Mouse (Mus musculus) heart, embryonic 14.5 days (tissue): ENCODE results near the gene Mettl27. TPM values are rescaled to one million over a fixed set of nuclear protein-coding genes. Genes with fewer than 3 reads are reported as not detected.

ENCODE experiments used
- ATAC-seq: fragments of 200-750 bp; cut with Nextera tagmentation; 2 replicates; pipeline ENCODE4 v1.8.0; 2017; ENCODE audit warnings: low read depth, moderate TSS enrichment; ENCODE audit not compliant: insufficient number of reproducible peaks, insufficient read depth, low FRiP score
- H3K27ac ChIP-seq, 2 experiments: fragments of 200-500 bp in 1 of 2; fragments of 300-500 bp in 1 of 2; sonication (generic) in 1 of 2; replicated peaks in 1 of 2; 2 replicates each; pipeline ENCODE4 v1.5.1; 2012 to 2014; ENCODE audit warnings: low read depth in 2 of 2, low read length in 2 of 2, control low read depth in 1 of 2, mild to moderate bottlenecking in 1 of 2, mixed read lengths in 1 of 2; ENCODE audit not compliant: control insufficient read depth in 1 of 2, insufficient read depth in 1 of 2
- H3K27me3 ChIP-seq: fragments of 300-500 bp; sonication (generic); 2 replicates; pipeline ENCODE4 v1.6.1; 2014; ENCODE audit warnings: mild to moderate bottlenecking, low read length, control low read depth; ENCODE audit not compliant: control insufficient read depth, insufficient read depth
- H3K36me3 ChIP-seq: fragments of 300-500 bp; sonication (generic); 2 replicates; pipeline ENCODE4 v1.6.1; 2014; ENCODE audit warnings: mild to moderate bottlenecking, control low read depth, low read length, mixed read lengths; ENCODE audit not compliant: control insufficient read depth, insufficient read depth
- H3K4me1 ChIP-seq, 2 experiments: fragments of 200-500 bp in 1 of 2; fragments of 300-500 bp in 1 of 2; sonication (generic) in 1 of 2; 2 replicates each; pipeline ENCODE4 v1.6.1; 2012 to 2014; ENCODE audit warnings: low read length in 2 of 2, control low read depth in 1 of 2, mixed read lengths in 1 of 2; ENCODE audit not compliant: control insufficient read depth in 2 of 2, insufficient read depth in 2 of 2
- H3K4me2 ChIP-seq: fragments of 300-500 bp; sonication (generic); 2 replicates; pipeline ENCODE4 v1.6.1; 2014; ENCODE audit warnings: mild to moderate bottlenecking, low read length
- H3K4me3 ChIP-seq, 2 experiments: fragments of 200-500 bp in 1 of 2; fragments of 300-500 bp in 1 of 2; sonication (generic) in 1 of 2; 2 replicates each; pipeline ENCODE4 v1.5.1; 2012 to 2014; ENCODE audit warnings: low read length in 2 of 2, mild to moderate bottlenecking in 2 of 2, control low read depth in 1 of 2, low read depth in 1 of 2, moderate library complexity in 1 of 2; ENCODE audit not compliant: control insufficient read depth in 1 of 2, insufficient read depth in 1 of 2
- H3K9ac ChIP-seq: fragments of 300-500 bp; sonication (generic); 2 replicates; pipeline ENCODE4 v1.6.1; 2014; ENCODE audit warnings: mild to moderate bottlenecking, low read length
- H3K9me3 ChIP-seq: fragments of 300-500 bp; sonication (generic); 2 replicates; pipeline ENCODE4 v1.6.1; 2016; ENCODE audit warnings: low read length, control low read depth; ENCODE audit not compliant: control insufficient read depth
- WGBS: fragments of 180-500 bp; shearing (Covaris S2); extraction: QIAGEN DNeasy Blood & Tissue Kit; methylation state at CpG from one replicate; pipeline ENCODE4 v1.1.7; 2014; 5-methylcytosine and 5-hydroxymethylcytosine counted together
- polyA plus RNA-seq: library from polyadenylated mRNA; unstranded; fragments of >200 nt; fragmentation: Nextera tagmentation; extraction: Ambion mirVana; gene quantifications from 2 replicates; pipeline ENCODE4 v1.2.1, GENCODE M21; 2014

The Mettl27 gene
- polyA plus RNA-seq, 1 experiment from 2014 or later = 11.1 TPM

GRCm38 (mm10) chr5:134976577-134977250 lies 44.5 kb downstream of the Mettl27 start:
- H3K27ac ChIP-seq = no peak overlapping the region
- no peak for ATAC-seq
- H3K27me3 ChIP-seq = no peaks in the 10 kb centered on the region
- H3K9me3 ChIP-seq = no peaks in the 10 kb centered on the region
- whole genome bisulfite sequencing = 68% methylated on average over 14 of the region's 14 CpGs
- peaks cover 0 to 4% of the 10 kb centered on the region in 2 experiments; a peak in 1 of 4 replicates for H3K4me1 ChIP-seq
- no peak overlapping the region for H3K4me3 ChIP-seq
- no peak overlapping the region for H3K4me2 ChIP-seq
- H3K36me3 ChIP-seq = no peaks in the 10 kb centered on the region
- no peak overlapping the region for H3K9ac ChIP-seq

- H3K9me3 ChIP-seq = no peaks in the 10 kb centered on the region
- no peak overlapping the region for H3K4me2 ChIP-seq
- no peak overlapping the region for H3K27ac ChIP-seq
- no peaks in the 10 kb centered on the region for H3K36me3 ChIP-seq
- no peak for ATAC-seq
- 45% methylated on average over 4 of the region's 4 CpGs for WGBS
- H3K9ac ChIP-seq = no peak overlapping the region
- no peak overlapping the region for H3K4me3 ChIP-seq
- H3K27me3 ChIP-seq = no peaks in the 10 kb centered on the region
- H3K4me1 ChIP-seq = peaks cover 0 to 4% of the 10 kb centered on the region in 2 experiments; a peak in 1 of 4 replicates
Measured at GRCm38 (mm10) chr5:134977837-134978236, 45.7 kb downstream of the Mettl27 start.

GRCm38 (mm10) chr5:134981149-134981548 lies 49.0 kb downstream of the Mettl27 start:
- no peak overlapping the region for H3K4me3 ChIP-seq
- no peak overlapping the region for H3K4me2 ChIP-seq
- 43% methylated on average over 10 of the region's 10 CpGs for WGBS
- no peak overlapping the region for H3K27ac ChIP-seq
- no peaks in the 10 kb centered on the region for H3K9me3 ChIP-seq
- no peaks in the 10 kb centered on the region for H3K36me3 ChIP-seq
- peaks cover 0 to 3% of the 10 kb centered on the region in 2 experiments; a peak in 1 of 4 replicates for H3K4me1 ChIP-seq
- H3K27me3 ChIP-seq = peaks cover 19% of the 10 kb centered on the region
- H3K9ac ChIP-seq = no peak overlapping the region
- no peak for ATAC-seq

- Histone ChIP-seq H3K9ac (no peak overlapping the region), H3K4me3 (no peak overlapping the region), H3K27ac (no peak overlapping the region), H3K4me2 (no peak overlapping the region), H3K4me1 (peaks cover 0 to 12% of the 10 kb centered on the region in 2 experiments; a peak in 2 of 4 replicates), H3K36me3 (no peaks in the 10 kb centered on the region), H3K9me3 (no peaks in the 10 kb centered on the region), H3K27me3 (peaks cover 39% of the 10 kb centered on the region)
- 85% methylated on average over 1 of the region's 1 CpGs for whole genome bisulfite sequencing
- no peak for ATAC-seq
Measured at GRCm38 (mm10) chr5:134983111-134983510, 50.9 kb downstream of the Mettl27 start.

- H3K9ac ChIP-seq = no peak overlapping the region
- H3K4me2 ChIP-seq = no peak overlapping the region
- 42% methylated on average over 3 of the region's 3 CpGs for WGBS
- H3K9me3 ChIP-seq = no peaks in the 10 kb centered on the region
- no peak for ATAC-seq
- peaks cover 0 to 12% of the 10 kb centered on the region in 2 experiments; a peak in 2 of 4 replicates for H3K4me1 ChIP-seq
- no peaks in the 10 kb centered on the region for H3K36me3 ChIP-seq
- H3K27ac ChIP-seq = no peak overlapping the region
- H3K4me3 ChIP-seq = no peak overlapping the region
- peaks cover 45% of the 10 kb centered on the region for H3K27me3 ChIP-seq
Measured at GRCm38 (mm10) chr5:134983771-134984170, 51.6 kb downstream of the Mettl27 start.

- under 1% methylated on average over 25 of the region's 25 CpGs for WGBS
- no peak within 1 kb of the TSS for H3K27ac ChIP-seq
- H3K27me3 ChIP-seq = peaks cover 48% of the 10 kb centered on the region
- peaks cover 0 to 12% of the 10 kb centered on the region in 2 experiments; a peak in 2 of 4 replicates for H3K4me1 ChIP-seq
- no peaks in the 10 kb centered on the region for H3K9me3 ChIP-seq
- ATAC-seq = no peak
- H3K36me3 ChIP-seq = no peaks in the 10 kb centered on the region
- H3K4me3 ChIP-seq = peak within 1 kb of the TSS; percentile 7 to 33
- peak within 1 kb of the TSS; percentile 18 for H3K9ac ChIP-seq
- peak within 1 kb of the TSS; percentile 60 for H3K4me2 ChIP-seq
Measured at GRCm38 (mm10) chr5:134985633-134986297, 53.6 kb downstream of the Mettl27 start, which contains the start of gene Cldn3. Gene Cldn3 (plus strand): TSS chr5:134986214.

- WGBS = 6% methylated on average over 79 of the region's 79 CpGs
- H3K36me3 ChIP-seq = no peaks in the 10 kb centered on the region
- peak overlapping the region; percentile 60 for H3K4me2 ChIP-seq
- peak overlapping the region; percentile 7 to 33 for H3K4me3 ChIP-seq
- H3K9me3 ChIP-seq = no peaks in the 10 kb centered on the region
- ATAC-seq = no peak
- no peak overlapping the region for H3K27ac ChIP-seq
- peaks cover 48% of the 10 kb centered on the region for H3K27me3 ChIP-seq
- peak overlapping the region; percentile 18 for H3K9ac ChIP-seq
- peaks cover 0 to 12% of the 10 kb centered on the region in 2 experiments; a peak in 2 of 4 replicates for H3K4me1 ChIP-seq
Measured at GRCm38 (mm10) chr5:134986298-134987268, 54.4 kb downstream of the Mettl27 start.
